Mouse (Mus musculus): ENCODE results near the gene Sult2a3. TPM values are rescaled to one million over a fixed set of nuclear protein-coding genes. Genes with fewer than 3 reads are reported as not detected.
"Not testable (repeated sequence)": the region's sequence is repeated elsewhere in the genome, so short reads cannot be mapped to it uniquely, and the experiment has no call there.

Sult2a3 gene
- not detected for total RNA-seq (2021)

DNA sequence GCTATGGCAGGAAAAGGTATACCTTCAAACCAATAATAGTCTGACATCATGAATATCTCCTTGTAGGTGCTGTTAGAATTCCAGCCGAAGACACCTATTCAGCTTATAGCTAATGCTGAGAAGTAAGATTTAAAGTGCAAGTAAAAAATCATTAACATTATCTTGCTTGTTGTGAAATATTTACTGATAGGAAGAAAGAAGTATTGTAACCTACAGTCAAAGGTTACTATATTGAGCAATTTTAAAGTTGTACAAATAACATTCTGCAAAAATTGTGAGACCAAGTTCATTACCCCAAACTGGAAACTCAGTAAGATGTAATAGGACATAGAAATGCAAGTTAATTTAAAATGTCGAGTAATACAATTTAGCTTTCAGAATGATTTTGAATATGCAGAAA lies at the start of gene Sult2a3:
Gene Sult2a3 (minus strand): TSS at position 101 of the 400 bp plus-strand sequence.
- DNase-seq = no peak
- intact Hi-C loops (cut with DNase I) = no loop called here

DNA sequence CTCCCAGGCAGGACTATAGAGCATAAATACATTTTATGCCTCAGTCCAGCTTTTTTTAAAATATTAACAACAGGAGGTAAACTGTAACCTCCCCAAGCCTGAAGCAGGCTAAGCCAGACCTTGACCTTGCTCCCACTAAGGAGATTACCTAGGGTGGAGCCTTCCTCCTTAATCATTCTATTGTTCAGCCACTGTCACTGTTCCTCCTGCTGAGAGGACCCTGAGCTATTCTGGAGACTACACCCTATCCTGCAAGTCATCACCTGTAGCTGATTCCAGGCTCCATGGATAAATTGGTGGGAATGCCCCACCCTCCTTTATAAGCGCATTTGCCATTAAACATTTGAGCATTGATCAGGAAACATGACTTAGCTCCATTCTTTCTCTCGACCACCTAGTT lies 2.4 kb downstream of the Sult2a3 start:
- no peak for DNase-seq
- intact Hi-C loops (cut with DNase I) = no loop called here

GRCm38 (mm10) chr7:14119865-14120264 lies 3.0 kb downstream of the Sult2a3 start:
- intact Hi-C loops (cut with DNase I) = not testable (repeated sequence)

DNA sequence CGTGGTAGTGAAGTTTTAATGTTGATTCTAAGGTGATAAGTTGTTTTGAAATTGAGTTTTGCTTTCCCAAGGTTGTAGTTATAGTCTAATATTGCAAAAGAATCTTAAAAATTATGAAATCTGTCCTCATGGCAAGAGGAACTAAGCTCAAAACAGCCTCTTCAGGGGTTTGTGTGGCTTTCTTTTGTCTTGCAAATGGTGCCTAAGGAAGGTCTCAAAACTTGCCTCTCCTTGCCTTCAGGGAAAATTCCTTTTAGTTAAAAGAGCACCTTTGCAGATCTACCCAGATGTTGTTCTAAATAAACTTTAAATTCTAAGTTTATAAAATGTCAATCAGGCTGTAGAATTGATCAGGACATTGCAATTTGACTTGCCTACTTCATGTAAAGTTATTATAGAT lies 6.1 kb downstream of the Sult2a3 start:
- no peak for DNase-seq
- intact Hi-C loops (cut with DNase I) = no loop called here

More at GRCm38 (mm10) chr7:14119865-14120264, 3.0 kb downstream of the Sult2a3 start:
- not testable (repeated sequence) for DNase-seq

GRCm38 (mm10) chr7:14114471-14114870 lies 8.4 kb downstream of the Sult2a3 start:
- intact Hi-C loops (cut with DNase I); DNase-seq: not testable (repeated sequence)

DNA sequence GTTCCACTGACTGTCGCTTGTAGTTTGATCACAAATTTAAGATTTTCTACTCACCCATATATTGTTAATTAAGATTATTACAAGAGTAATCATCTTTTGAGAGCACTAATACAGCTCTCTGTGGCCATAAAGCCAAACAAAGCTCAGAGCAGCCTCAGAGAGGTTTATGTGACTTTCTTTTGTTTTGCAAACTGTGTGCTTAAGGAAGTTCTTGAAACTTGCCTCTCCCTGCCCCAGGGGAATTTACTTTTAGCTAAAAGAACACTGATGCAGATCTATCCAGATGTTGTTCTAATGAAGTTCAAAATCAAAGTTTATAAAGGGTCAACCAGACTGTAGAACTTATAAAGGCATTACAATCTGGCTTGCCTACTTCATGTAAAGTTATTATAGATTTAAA lies 75.0 kb downstream of the Sult2a3 start:
- DNase-seq; intact Hi-C loops (cut with DNase I): not testable (repeated sequence)

DNA sequence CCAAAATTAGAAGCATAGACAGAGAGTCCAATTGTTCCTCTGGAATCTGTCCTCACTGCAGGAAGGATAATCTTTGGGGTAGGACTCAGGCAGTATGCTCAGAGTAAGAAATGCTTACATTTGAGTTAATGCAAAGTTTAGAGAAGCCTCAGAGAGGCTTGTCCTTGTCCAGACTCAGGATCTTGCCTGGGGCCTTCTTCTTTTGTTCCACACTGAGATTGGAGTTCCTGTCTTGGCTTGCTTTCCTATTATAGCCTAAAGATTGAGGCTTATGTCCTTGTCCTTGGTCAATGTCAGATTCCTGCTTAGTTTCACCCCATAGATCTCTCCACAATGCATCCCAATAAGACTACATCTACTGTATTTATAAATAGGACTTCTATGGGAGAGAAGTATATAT lies 92.0 kb downstream of the Sult2a3 start:
- intact Hi-C loops (cut with DNase I) = not testable (repeated sequence)

More for the DNA sequence above, 92.0 kb downstream of the Sult2a3 start:
- DNase-seq = not testable (repeated sequence)

Other genes starting within 250 kb of the Sult2a3 start
- gene Sult2a4, start 133.4 kb downstream of the Sult2a3 start, total RNA-seq (2021) = not detected
- gene Sult2a6, start 131.8 kb upstream of the Sult2a3 start, total RNA-seq (2021) = not detected
- gene Obox8, start 210.5 kb upstream of the Sult2a3 start, total RNA-seq (2021) = not detected

Data from heart, postnatal 36 days (tissue).